Mouse (Mus musculus) B cell, adult 2 months (primary cell): ENCODE results near the gene Mpp5.
A peak's percentile ranks its signal among the peaks of the same experiment; 100 is the strongest.

Experiments used
- DNase-seq, 2 experiments: peaks; one replicate each; pipeline ENCODE4 v3.0.0; 2022

Mpp5 gene

DNA sequence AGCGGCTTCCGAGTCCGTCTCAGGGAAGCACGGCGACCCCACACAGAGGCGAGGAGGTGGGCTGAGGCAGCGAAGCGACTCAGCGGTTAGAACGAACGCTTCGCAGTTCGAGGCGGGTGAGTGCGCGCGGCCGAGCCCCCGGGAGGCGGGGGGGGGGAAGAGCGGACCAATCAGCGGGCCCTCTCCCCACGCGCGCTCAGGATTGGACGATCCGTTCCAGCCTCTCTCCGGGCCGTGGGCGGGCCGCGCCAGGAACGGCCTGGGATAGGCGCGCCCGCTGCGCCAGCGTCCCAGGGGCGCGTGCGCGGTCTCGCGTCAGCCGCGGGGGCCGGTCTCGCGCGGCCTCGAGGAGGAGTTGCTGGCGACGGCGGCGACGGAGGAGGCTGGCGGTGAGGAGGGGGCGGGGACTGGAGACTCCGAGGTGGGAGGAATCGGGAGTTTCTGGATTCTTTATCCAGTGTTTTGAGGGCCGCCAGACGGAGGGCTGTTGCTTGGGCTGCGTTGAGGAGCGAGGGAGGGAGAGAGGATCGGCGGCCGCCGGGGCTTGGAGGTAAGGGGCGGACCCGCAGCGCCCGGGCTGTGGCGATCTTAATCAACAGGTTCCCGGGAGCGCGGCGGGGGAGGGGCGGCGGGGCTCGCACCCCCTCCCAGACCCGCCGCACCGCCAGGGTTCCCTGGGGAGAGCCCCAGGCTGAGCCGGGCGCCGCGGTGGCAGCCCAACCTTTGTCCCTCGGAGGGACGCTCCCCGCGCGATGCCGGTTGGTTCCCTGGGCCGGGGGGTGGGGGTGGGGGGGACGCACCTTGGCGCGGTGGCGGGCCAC lies at the start of gene Mpp5:
Gene Mpp5 (plus strand): TSS at position 351 of the 821 bp plus-strand sequence.
- peak; percentile 96 for DNase-seq

DNA sequence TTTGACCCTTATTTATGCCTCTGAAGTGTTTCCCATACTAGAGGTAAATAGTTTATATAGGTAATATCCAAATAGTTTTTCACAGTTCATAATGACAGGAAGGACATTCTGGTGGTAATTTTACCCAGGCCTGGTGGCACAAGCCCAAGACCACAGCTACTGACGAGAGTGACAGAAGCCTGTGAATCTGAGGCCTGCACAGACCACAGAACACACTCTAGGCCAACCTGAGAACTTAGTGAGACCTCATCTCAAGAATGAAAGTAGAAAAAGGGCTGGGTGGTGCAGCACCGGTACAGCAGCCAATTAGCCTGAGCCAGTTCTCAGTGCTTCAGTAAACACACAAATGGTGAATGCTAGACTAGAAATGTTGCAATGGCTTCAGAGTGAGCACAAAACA lies 30.9 kb upstream of the Mpp5 start:
- no peak for DNase-seq

DNA sequence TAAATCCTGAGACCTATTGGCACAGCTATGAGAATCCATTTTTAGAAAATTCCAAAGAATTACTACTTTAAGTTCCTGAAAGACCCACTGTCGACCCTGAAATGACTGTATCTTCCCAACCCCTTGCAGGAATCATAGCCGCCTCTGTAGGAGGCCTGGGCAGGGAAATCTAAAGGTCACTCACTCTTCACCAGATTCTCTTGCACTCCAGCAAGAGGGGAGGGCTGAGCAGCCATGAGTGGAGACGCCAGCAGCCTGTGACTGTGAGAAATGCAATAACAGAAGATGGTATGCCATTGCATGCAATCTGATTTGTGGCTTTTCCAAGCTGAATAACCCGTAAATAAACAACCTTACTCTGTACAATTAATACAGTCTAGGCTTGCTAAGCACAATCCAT lies 21.0 kb upstream of the Mpp5 start:
- no peak for DNase-seq

DNA sequence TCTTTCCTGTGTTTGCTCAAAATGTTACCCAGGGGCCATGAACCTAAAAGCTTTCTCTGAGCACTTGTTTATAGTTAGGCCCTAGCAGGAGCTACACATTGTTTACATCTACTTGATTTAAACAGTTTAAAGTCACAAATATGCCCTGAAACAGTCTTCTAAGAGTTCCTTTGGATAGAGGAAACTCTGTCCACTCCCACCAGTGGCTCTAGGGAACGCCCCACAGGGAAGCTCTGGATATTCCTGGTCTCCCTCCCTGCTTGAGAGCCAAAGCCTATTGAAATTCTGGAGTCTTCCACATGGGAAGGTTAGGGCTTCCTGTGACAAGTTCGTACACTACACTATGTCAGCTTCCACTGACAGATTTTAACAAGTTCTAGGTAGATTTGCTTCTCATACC lies 9.1 kb upstream of the Mpp5 start:
- no peak for DNase-seq

DNA sequence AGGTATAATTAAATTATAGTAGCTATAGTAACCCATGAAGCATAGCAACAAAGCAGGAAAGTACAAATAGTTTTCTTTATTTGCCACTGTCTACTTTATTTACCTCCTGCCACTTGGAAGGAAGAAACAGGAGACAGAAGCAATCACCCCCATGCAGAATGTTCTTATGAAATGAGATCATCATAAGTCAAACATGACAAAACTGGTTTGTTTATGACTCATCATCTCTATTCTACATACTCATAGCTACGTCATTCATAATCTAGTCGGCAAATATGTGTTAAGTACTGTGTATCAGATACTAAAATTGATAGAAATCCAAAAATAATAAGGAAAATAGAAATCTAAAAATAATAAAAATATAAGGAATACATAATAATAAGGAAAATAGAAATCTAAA lies 8.4 kb upstream of the Mpp5 start:
- DNase-seq: no peak

DNA sequence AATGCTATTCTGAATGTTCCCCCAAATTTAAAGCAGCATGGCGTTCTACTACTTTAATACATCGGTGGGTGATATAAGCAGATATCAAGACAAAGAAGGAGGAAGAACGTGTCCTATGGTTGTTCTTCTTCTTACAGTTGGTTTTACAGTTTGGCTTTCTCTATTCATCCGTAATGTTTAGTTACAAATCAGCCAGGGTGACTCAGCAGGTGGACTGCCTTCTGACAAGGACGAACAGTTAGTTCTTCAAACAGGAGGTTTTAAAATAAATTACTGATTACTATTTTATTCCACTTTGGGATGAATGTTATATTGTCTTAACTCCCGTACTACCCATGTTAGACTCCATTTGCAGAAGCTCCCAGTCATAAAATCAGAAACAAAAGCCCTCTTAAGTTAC lies 2.5 kb upstream of the Mpp5 start:
- DNase-seq: no peak

DNA sequence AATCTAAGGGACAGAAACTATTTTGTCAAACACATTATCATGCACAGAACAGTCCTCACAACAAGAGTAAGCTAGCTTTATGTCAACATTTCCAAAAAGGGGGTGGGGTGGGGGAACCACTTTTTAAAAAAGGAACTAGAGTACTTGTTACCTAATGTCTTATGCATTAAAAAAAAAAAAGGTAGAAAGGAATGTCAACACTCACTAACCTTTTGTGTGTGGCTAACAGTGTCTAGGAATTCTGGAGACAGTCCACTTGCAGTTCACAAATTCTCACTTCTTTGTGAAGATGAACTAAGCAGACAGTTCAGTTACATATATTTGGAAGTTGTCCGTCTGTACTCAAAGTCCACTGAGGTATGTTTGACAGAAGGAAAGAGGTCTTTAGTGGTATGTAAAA lies 1.3 kb upstream of the Mpp5 start:
- no peak for DNase-seq

DNA sequence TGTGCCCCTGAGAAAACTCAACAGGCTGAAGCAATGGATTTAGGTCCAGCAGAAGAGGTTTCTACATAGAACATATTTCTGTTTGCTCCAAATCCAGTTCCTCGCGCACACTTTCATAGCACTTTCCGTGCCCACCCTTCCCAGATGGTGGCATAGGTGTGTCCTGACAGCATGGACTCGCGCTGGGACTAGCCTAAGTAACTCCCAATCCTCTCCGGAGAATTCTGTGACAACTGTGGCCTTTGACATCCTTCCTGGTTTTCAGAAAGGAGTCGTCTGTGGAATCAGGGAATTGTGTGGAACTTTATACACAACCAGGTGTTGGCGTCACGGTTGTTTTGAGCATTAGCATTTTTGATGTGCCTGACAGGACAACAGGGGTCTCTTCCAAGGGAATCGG lies 594 bp upstream of the Mpp5 start:
- no peak for DNase-seq

DNA sequence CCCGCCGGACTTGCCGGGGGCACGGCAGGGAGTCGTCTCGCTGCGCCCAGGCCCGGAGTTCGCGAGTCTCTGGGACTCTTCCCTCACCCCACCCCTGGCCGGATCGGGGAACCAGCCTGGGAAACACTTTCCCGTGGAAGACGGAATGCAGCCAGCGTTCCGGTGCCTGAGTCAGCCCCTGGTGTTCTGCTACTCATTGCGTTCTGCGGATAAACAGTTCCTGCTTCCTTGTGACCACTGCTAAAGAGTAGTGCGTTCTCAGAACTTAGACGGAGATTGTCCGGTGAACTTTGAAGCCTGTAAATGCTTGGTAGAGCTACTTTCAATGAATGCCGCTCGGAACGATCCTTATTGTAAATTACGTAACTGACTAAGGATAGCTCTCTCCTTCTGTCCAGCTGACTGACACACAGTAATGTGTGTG lies 683 bp downstream of the Mpp5 start:
- DNase-seq: peak in 1 of 2 experiments; percentile 51

DNA sequence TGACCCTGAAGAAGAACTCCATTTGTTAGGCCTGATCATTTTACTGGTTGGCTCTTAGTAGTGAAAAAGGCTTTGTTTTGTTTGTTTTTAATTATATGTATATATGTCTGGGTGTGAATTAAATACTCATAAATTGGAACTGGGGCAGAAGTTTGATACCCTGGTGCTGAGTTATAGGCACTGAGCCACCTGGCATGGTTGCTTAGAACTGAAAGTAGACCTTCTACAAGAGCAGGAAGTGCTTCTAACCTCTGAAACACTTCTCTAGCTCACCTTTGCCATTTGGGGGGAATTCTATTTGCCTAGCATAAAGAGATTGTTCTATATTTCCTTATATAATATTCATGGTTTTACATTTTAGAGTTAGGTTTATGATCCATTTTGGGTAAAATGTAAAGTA lies 13.3 kb downstream of the Mpp5 start:
- peak; percentile 7 to 18 for DNase-seq

DNA sequence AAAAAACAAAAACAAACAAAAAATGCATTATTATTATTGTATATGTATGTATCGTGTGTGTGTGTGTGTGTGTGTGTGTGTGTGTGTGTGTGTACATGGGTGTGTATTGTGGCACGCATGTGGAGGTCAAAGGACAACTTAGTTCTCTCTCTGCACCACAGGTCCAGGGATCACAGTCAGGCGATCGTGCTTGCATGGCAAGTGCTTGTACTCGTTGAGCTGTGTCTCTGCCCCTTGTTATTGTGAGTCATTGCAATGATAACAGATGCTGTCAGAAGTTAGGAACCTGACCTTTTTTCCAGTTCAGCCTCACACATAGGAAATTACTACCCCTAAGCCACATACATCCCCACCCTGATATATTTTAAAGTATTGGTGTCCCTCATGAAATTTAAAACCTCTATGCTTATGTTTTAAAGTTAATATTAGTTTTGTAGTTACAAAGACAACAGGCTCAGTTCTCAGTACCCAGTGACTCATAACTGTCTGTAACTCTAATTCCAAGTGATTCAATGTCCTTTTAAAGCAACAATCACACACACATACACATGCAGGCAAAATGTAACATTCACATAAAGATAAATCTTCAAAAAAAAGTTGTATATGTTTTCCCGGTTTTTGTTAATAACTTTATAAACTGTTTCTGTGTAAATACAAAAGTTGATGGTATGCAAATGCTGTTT lies 20.5 kb downstream of the Mpp5 start:
- no peak for DNase-seq

DNA sequence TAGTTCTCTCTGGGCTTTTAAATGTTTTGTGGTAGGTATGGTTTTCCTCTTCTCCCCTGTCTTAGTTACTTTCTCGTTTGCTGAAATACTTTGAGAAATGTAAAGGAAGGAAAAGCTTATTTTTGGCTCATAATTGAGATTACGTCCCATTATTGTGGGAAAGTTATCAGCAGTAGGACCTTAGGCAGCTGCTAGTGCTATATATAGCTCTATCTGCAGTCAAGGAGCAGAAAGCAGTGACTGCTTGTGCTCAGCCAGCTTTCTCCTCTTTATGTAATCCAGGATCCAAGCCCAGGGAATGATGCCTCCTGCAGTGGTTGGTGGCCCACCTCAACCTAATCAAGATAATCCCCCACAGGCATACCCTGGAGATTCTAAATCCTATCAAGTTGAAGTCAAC lies 24.5 kb downstream of the Mpp5 start:
- no peak for DNase-seq

DNA sequence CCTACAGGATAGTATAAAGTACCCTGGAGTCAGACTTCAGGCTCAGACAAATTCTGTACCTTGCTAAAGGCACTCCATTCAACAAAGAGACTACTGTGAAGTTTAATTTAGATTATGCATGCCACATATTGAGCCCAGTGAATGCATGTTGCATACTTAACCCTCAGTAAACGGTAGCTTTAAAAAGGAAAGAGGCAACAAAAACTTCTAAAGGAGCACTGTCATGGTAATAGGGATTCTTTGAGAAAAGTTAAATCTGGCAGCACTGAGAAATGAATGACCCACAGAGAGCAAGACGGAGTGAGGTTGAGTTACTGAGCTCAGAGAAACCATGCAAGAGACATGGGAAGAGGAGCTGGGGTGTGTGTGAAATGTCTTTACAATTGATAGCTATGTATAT lies 29.2 kb downstream of the Mpp5 start:
- DNase-seq: no peak

DNA sequence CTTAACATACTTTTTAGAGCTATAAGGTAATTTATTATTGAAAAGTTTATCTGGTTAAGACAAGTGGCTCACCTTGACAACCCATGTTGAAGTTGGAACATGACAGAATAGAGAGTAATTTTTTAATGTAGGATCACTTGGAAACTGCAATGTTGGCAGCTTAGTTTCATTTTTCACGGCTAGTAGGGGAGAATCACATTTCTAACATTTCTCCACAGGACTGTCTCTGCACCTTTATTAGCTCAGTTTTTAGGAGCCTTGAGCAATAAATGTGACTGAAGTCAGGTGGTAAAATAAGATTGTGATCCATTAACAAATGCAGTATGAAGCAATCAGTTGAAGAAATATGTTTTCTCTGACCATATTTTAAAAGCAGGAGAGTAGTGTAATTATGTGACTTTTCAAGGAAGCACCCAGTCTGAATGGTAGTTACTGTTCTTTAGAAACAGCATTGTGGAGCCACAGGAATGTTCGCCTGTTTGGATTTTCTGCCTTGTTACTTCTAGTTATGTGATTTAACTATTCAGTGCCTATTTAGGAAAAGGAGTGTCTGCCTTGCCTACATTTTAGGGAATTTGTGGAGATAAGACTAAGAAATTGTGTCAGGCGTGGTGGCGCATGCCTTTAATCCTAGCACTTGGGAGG lies 29.8 kb downstream of the Mpp5 start:
- no peak for DNase-seq

DNA sequence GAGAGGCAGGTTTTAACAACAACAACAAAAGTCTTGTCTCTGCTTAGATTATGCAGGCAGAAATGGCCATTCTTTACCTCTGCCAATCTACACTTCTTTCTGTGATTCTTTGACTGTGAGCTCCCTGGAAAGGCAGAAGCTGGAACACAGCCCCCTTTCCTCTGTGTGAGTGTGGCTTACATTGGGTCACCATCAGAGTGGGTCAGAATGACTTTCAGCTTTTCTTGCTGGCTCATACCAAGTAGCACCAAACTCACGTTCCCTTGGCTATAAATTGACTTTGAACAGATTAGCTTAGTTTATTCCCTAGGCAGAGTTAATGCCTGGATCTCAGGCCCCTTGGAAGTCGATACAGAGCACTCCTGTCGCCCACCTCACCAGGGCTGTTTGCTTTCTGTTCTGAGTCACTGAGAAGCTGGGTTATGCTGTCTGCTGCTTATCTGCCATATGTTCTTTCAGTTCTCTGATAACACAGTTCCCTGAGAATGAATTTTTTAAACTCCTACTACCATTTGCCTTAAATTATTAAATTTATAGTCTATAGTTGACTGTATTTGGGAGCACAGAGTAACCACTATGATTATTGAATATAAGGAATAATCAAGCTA lies 39.7 kb downstream of the Mpp5 start:
- DNase-seq: no peak

DNA sequence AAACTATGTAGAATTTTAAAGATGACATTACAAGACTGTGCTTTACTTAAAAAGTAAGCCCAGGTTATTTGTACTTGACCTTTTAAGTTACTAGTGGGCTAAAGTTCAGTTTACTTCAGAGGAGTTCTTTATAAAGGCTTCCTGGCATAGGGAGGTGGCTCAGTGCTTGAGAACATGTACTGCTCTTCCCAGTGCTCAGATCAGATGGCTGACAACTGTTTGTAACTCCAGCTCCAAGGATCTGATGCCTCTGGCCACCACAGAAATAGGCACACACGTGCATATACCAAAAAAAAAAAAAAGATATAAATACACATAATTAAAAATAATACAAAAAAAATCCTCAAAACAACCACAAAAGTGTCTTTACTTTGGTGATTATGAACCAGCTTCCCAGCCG lies 42.1 kb downstream of the Mpp5 start:
- no peak for DNase-seq

DNA sequence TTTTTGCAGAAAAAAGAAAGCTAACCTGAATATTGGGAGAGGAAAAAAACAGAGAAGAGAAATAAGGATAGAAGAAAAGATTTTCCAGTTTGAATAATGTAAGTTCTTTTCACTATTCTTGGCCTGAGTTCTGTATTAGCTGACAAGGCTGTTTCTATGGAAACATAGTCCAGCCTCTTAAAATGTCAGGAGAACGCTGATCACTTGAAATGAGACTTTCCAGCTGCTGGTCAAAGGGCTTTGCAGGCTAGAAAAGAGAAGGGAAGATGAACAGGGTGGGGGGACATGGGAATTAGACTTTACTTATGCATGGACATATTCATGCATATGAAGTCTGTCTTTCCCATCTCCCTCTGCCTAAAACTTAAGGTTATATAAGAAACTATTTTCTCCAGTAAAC lies 45.5 kb downstream of the Mpp5 start:
- DNase-seq: no peak

DNA sequence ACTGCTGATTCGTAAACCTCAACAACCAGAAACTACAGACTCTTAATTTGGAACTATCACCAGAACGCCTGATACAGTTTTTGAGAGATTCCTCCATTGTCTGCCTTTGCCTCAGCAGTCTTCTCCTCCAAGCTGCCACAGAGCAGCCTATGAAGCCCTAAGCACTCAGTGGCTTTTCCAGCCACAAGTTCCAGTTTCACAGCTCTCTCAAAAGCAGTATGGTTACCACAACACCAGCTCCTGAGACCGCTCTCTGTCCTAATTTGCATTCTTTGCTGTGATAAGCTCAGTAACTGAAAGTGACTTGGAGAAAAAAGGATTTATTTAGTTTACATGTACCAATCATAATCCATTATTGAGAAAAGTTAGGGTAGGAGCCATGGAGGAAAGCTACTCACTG lies 51.3 kb downstream of the Mpp5 start:
- DNase-seq: no peak

DNA sequence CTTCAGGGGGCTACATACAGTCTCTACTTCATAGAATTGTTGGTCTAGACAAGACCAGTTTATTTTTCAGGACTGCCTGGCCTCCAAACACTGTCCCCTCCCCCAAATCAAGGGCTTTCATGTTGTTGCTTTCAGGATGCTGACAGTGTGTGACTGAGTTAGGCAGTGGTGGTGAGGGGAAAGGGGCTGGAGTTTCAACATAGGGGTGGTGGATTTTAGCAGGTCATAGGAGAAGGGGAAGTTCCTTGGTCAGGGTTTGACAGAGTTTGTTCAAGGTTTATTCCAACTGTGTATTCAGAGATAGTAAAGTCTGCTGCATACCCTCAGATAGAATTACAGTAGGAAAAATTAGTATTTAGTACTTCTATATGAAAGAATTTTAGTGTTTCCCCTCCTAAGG lies 53.1 kb downstream of the Mpp5 start:
- no peak for DNase-seq

DNA sequence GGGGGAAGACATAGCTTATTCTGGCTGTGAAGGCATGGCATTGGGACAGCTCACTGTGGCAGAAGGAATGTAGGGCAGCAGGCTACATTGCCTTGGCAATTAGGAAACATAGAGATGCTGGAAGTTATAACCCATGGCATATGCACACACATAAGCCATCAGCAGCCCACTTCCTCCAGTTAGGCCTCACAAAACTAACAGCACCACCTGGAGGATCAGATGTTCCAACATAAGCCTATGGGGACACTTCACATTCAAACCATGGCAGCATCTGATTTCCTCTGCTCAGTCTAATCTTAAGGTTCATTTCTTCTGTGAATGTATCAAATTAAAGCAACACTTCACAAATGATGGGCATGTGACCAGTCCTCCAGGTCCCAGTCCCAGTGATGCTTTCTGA lies 65.7 kb downstream of the Mpp5 start:
- peak in 1 of 2 experiments; percentile 6 for DNase-seq

DNA sequence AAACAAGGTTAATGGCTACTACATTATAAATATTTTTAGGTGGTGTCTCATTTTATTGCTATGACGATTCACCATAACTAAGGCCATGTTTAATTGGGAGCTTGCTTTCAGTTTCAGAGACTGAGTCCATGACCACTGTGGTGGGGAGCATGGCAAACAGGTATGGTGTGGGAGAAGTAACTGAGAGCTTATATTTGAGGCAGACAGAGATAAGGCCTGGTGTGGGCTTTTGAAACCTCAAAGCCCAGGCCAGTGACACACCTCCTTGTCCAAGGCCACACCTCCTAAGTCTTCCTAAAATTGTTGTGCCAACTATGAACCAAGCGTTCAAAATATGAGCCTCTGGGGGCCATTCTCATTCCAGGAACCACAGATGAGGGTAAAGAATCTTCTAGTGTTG lies 85.8 kb downstream of the Mpp5 start:
- DNase-seq: no peak

DNA sequence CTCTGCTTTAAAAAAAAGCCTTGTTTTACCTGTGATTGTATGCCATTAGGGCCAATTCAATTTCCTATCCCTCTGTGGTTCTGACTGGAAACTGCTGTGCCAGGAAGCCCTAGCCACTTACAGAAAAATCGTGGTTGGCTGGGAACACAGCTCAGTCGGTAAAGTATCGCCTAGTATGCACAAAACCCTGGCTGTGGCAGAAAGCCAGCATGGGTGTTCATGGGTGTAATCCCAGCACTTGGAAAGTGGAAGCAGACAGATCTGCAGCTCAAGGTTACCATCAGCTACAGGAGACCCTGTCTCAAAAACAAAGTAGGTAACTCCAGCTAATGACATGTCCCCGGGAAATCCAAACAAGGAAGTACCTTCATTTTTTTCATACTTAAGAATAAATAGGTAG lies 91.2 kb downstream of the Mpp5 start:
- DNase-seq: no peak

DNA sequence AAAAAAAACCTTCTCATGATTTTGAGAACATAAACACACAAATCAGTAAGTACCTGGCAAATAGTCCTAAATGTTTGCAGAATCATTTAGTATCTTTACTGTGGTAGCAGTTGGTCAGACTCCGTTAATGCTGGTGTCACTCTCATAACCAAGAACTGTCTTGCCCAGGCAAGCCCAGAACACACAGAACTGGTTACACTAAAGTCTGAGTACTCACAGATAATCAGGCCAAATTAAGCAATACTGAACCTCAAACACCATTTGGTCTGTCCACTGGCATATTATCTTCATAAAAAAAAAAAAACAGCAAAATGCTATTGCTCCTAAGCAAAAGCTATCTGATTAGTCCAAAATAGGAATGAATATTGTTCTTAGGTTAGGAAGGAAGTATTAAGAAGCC lies 93.7 kb downstream of the Mpp5 start:
- DNase-seq: no peak

DNA sequence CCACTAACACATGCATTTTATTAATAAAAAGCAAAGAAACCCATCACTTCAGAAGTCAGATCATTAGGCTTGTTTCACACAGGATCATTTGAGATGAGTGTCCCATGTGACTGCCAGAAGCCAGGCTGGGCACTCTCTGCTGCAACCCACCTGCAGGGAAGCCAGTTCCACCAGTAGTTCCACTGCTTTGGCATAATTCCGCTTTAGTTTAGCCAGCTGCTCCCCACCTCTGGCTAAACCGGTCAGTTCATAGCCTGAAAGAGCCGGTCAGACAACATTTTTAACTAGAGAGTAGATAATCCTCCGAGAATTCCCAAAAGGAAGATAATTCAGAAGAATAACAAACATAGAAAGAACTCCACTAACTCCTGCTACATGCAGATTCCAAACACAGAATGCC lies 99.5 kb downstream of the Mpp5 start:
- DNase-seq: no peak
